Mouse (Mus musculus): ENCODE data around the gene Hspa4. TPM values are rescaled to one million over a fixed set of nuclear protein-coding genes. Genes with fewer than 3 reads are reported as not detected.

The Hspa4 gene
- polyA plus RNA-seq (2014; fragmentation: Illumina TruSeq; extraction: RNeasy Lipid Tissue Mini Kit (QIAGEN cat#74804); ENCODE audit: insufficient read depth, low read depth, low replicate concordance), result 51.9 TPM

GRCm38 (mm10) chr11:53300330-53301166, at the start of gene Hspa4:
Gene Hspa4 (minus strand): TSS chr11:53300457.

GRCm38 (mm10) chr11:53324512-53324968, 24.3 kb upstream of the Hspa4 start, which contains the start of gene Zcchc10:
Gene Zcchc10 (plus strand): TSS chr11:53324679.

Other genes with a start within 250 kb of the Hspa4 start
- 13.2 TPM for gene Zcchc10, start 24.2 kb upstream of the Hspa4 start, polyA plus RNA-seq (2014; fragmentation: Illumina TruSeq; extraction: RNeasy Lipid Tissue Mini Kit (QIAGEN cat#74804); ENCODE audit: insufficient read depth, low read depth, low replicate concordance)
- 12.3 TPM for gene Aff4, start 50.4 kb upstream of the Hspa4 start, polyA plus RNA-seq (2014; fragmentation: Illumina TruSeq; extraction: RNeasy Lipid Tissue Mini Kit (QIAGEN cat#74804); ENCODE audit: insufficient read depth, low read depth, low replicate concordance)
- gene Leap2, start 122.7 kb upstream of the Hspa4 start, polyA plus RNA-seq (2014; fragmentation: Illumina TruSeq; extraction: RNeasy Lipid Tissue Mini Kit (QIAGEN cat#74804); ENCODE audit: insufficient read depth, low read depth, low replicate concordance), result not detected
- gene Uqcrq, start 130.4 kb upstream of the Hspa4 start, polyA plus RNA-seq (2014; fragmentation: Illumina TruSeq; extraction: RNeasy Lipid Tissue Mini Kit (QIAGEN cat#74804); ENCODE audit: insufficient read depth, low read depth, low replicate concordance), result 315 TPM
- 1.0 TPM for gene Gdf9, start 130.6 kb upstream of the Hspa4 start, polyA plus RNA-seq (2014; fragmentation: Illumina TruSeq; extraction: RNeasy Lipid Tissue Mini Kit (QIAGEN cat#74804); ENCODE audit: insufficient read depth, low read depth, low replicate concordance)
- not detected for gene Gm10447, start 156.7 kb upstream of the Hspa4 start, polyA plus RNA-seq (2014; fragmentation: Illumina TruSeq; extraction: RNeasy Lipid Tissue Mini Kit (QIAGEN cat#74804); ENCODE audit: insufficient read depth, low read depth, low replicate concordance)
- gene Shroom1, start 156.7 kb upstream of the Hspa4 start, polyA plus RNA-seq (2014; fragmentation: Illumina TruSeq; extraction: RNeasy Lipid Tissue Mini Kit (QIAGEN cat#74804); ENCODE audit: insufficient read depth, low read depth, low replicate concordance), result 0.87 TPM
- gene Gm9837, start 170.0 kb upstream of the Hspa4 start, polyA plus RNA-seq (2014; fragmentation: Illumina TruSeq; extraction: RNeasy Lipid Tissue Mini Kit (QIAGEN cat#74804); ENCODE audit: insufficient read depth, low read depth, low replicate concordance), result not detected
- gene Gm9945, start 179.7 kb upstream of the Hspa4 start, polyA plus RNA-seq (2014; fragmentation: Illumina TruSeq; extraction: RNeasy Lipid Tissue Mini Kit (QIAGEN cat#74804); ENCODE audit: insufficient read depth, low read depth, low replicate concordance), result not detected
- 0.29 TPM for gene Sowaha, start 179.8 kb upstream of the Hspa4 start, polyA plus RNA-seq (2014; fragmentation: Illumina TruSeq; extraction: RNeasy Lipid Tissue Mini Kit (QIAGEN cat#74804); ENCODE audit: insufficient read depth, low read depth, low replicate concordance)
- gene Sept8, start 218.8 kb upstream of the Hspa4 start, polyA plus RNA-seq (2014; fragmentation: Illumina TruSeq; extraction: RNeasy Lipid Tissue Mini Kit (QIAGEN cat#74804); ENCODE audit: insufficient read depth, low read depth, low replicate concordance), result 21.4 TPM

All from lung, adult 10 weeks (tissue).